Mouse (Mus musculus): ENCODE results near the gene Prkar2a. TPM values are rescaled to one million over a fixed set of nuclear protein-coding genes. Genes with fewer than 3 reads are reported as not detected.
"Not testable (repeated sequence)": the region's sequence is repeated elsewhere in the genome, so short reads cannot be mapped to it uniquely, and the experiment has no call there.

The Prkar2a gene
- 53.8 and 68.1 TPM in 2 replicates for polyA plus RNA-seq (2014; fragmentation: Nextera tagmentation; extraction: Ambion mirVana)

DNA sequence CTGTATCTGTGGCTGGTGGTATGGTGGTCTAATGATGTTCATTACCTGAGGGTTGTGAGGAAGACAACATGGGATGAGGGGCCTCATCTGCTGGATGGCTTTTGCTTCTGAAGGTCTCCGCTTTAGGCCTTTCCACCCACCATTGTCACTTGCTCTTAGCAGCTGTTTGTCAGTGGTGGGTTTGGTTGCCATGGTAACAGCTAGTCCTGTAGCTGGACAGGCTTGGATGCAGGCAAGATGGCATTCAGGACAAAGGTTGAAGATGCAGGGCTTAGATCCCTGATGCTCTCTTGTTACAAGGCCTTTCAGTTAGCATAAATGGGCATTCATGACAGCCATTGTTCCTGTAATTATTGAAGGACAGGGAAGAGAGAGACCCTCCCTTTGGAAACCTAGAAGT lies at the start of gene Prkar2a:
Gene Prkar2a (plus strand): TSS at position 209 of the 400 bp plus-strand sequence.
- no peak within 1 kb of the TSS for H3K9ac ChIP-seq (replicated peaks; ENCODE audit: low read length)
- H3K4me2 ChIP-seq (ENCODE audit: low read length): peak within 1 kb of the TSS; percentile 5; the same call in 1 of the 2 replicates
- H3K4me3 ChIP-seq (replicated peaks; ENCODE audit: low read depth, low read length): no peak within 1 kb of the TSS
- H3K9me3 ChIP-seq (ENCODE audit: control insufficient read depth, low read length): no peaks in the 10 kb centered on the region
- peaks cover 5% of the 10 kb centered on the region; the same call in 1 of the 2 replicates for H3K36me3 ChIP-seq (ENCODE audit: control insufficient read depth, insufficient read depth, low read length)
- WGBS: 17% methylated on average over 1 of the region's 1 CpGs
- H3K27ac ChIP-seq (replicated peaks; ENCODE audit: low read depth, low read length): peak within 1 kb of the TSS; percentile 65
- peaks cover 28% of the 10 kb centered on the region for H3K4me1 ChIP-seq (ENCODE audit: control insufficient read depth, insufficient read depth, low read length)
- ATAC-seq (ENCODE audit: low FRiP score, low TSS enrichment) (no peak), DNase-seq (peak; percentile 85)
- H3K27me3 ChIP-seq (ENCODE audit: control insufficient read depth, insufficient read depth, low read length): no peaks in the 10 kb centered on the region

DNA sequence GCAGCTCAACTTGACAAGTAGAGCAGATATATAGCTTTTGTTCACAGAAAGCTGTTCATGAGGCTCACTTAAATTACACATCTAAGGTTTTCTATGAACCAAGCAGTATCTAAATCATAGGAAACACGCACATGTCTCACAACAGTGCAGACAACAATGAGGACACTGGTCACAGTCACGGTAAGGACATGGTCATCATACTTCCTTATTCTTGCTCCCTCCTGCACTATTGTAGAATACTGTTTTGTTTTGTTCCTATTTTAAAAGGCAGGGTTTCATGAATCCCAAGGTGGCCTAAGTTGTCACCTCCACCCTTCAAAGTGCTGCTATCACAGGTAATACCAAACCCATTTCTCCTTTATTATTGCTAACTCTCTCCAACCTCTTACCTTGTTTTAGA lies 49.3 kb upstream of the Prkar2a start:
- no peak for ATAC-seq (ENCODE audit: low FRiP score, low TSS enrichment)
- H3K4me3 ChIP-seq (replicated peaks; ENCODE audit: low read depth, low read length): no peak overlapping the region
- no peak for DNase-seq
- H3K4me1 ChIP-seq (ENCODE audit: control insufficient read depth, insufficient read depth, low read length): no peaks in the 10 kb centered on the region
- WGBS: 95% methylated on average over 2 of the region's 2 CpGs
- H3K36me3 ChIP-seq (ENCODE audit: control insufficient read depth, insufficient read depth, low read length): peaks cover 31% of the 10 kb centered on the region
- no peaks in the 10 kb centered on the region for H3K27me3 ChIP-seq (ENCODE audit: control insufficient read depth, insufficient read depth, low read length)
- no peak overlapping the region for H3K9ac ChIP-seq (replicated peaks; ENCODE audit: low read length)
- no peak overlapping the region for H3K4me2 ChIP-seq (ENCODE audit: low read length)
- no peak overlapping the region for H3K27ac ChIP-seq (replicated peaks; ENCODE audit: low read depth, low read length)
- H3K9me3 ChIP-seq (ENCODE audit: control insufficient read depth, low read length): no peaks in the 10 kb centered on the region

DNA sequence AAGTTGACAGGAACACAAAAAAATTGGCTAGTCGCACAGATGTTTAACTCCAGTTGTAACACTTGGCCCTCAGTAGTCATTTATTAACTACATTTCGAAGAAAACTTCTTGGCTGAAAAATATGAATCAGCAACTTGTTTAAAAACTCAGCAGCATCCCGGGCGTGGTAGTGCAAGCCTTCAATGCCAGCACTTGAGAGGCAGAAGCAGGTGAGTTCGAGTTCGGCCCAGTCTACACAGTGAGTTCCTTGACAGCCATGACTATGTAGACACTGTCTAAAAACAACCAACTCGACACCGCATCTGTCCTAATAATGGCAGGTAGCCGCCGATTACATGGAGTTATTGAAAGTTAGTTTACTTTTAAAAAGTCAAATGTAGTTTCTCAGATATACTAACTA lies 40.9 kb upstream of the Prkar2a start:
- Histone ChIP-seq H3K4me1 (ENCODE audit: control insufficient read depth, insufficient read depth, low read length) (peaks cover 13% of the 10 kb centered on the region), H3K4me2 (ENCODE audit: low read length) (peak overlapping the region; percentile 92), H3K9ac (replicated peaks; ENCODE audit: low read length) (peak overlapping the region; percentile 86), H3K36me3 (ENCODE audit: control insufficient read depth, insufficient read depth, low read length) (peaks cover 4% of the 10 kb centered on the region; the same call in 1 of the 2 replicates), H3K9me3 (ENCODE audit: control insufficient read depth, low read length) (no peaks in the 10 kb centered on the region), H3K4me3 (replicated peaks; ENCODE audit: low read depth, low read length) (peak overlapping the region; percentile 99), H3K27me3 (ENCODE audit: control insufficient read depth, insufficient read depth, low read length) (no peaks in the 10 kb centered on the region), H3K27ac (replicated peaks; ENCODE audit: low read depth, low read length) (0 out of 2 replicates have a peak overlapping the region, but pooled peaks have one; percentile 87)
- ATAC-seq (ENCODE audit: low FRiP score, low TSS enrichment): no peak
- WGBS: 55% methylated on average over 10 of the region's 10 CpGs
- DNase-seq: no peak

DNA sequence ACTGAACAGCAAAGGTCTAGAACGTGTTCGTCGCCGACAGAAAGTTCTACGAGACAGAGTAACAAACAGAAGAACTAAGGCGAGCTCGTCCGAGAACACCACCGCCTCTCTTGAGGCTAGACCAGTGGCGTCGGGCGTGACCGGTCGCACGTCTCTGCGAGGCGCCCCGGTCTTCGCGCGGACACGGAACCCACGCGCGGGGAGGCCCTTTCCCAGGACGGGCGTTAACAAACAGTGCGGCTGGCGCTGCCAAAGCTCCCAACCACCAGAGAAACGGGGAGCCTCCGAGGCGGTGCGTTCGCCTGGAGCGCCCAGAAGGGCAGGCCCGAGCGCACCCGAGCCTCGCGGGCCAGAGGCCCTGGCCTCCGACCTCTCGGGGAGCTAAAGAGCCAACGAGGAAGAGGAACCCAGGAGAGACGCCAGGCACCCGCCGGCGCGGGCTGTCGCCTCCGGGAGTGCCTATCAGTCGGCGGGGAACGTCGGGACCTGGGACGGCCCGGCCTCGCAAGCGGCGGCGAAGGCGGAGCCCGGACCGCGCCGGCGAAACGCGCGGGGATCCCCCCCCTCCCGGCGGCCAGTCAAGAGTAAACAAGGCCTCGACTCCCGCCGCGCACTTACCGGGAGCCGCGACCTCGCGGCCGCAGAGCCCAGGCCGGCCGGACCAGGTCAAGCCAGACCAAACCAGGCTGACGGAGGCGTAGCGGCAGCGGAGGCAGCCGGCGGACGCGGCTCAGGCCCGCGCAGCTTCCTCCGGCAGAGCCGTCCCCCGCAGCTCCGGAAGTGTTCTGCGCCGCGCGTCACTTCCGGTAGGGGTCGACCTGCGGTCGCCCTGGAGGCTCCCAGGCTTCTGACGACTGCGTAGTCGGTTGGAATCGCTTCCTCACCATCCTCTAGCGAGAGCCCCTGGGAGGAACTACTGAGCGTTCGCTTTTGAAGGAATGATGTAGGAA lies 40.2 kb upstream of the Prkar2a start, which contains the start of gene Arih2:
Gene Arih2 (minus strand): TSS at position 776 of the 950 bp plus-strand sequence.
- Histone ChIP-seq H3K9ac (replicated peaks; ENCODE audit: low read length) (peak within 1 kb of the TSS; percentile 86), H3K27me3 (ENCODE audit: control insufficient read depth, insufficient read depth, low read length) (no peaks in the 10 kb centered on the region), H3K9me3 (ENCODE audit: control insufficient read depth, low read length) (no peaks in the 10 kb centered on the region), H3K4me1 (ENCODE audit: control insufficient read depth, insufficient read depth, low read length) (peaks cover 13% of the 10 kb centered on the region), H3K36me3 (ENCODE audit: control insufficient read depth, insufficient read depth, low read length) (no peaks in the 10 kb centered on the region), H3K27ac (replicated peaks; ENCODE audit: low read depth, low read length) (peak within 1 kb of the TSS; percentile 87), H3K4me2 (ENCODE audit: low read length) (peak within 1 kb of the TSS; percentile 92), H3K4me3 (replicated peaks; ENCODE audit: low read depth, low read length) (peak within 1 kb of the TSS; percentile 99)
- peak; percentile 98 for DNase-seq
- under 1% methylated on average over 110 of the region's 112 CpGs for WGBS
- ATAC-seq (ENCODE audit: low FRiP score, low TSS enrichment): peak; percentile 96

DNA sequence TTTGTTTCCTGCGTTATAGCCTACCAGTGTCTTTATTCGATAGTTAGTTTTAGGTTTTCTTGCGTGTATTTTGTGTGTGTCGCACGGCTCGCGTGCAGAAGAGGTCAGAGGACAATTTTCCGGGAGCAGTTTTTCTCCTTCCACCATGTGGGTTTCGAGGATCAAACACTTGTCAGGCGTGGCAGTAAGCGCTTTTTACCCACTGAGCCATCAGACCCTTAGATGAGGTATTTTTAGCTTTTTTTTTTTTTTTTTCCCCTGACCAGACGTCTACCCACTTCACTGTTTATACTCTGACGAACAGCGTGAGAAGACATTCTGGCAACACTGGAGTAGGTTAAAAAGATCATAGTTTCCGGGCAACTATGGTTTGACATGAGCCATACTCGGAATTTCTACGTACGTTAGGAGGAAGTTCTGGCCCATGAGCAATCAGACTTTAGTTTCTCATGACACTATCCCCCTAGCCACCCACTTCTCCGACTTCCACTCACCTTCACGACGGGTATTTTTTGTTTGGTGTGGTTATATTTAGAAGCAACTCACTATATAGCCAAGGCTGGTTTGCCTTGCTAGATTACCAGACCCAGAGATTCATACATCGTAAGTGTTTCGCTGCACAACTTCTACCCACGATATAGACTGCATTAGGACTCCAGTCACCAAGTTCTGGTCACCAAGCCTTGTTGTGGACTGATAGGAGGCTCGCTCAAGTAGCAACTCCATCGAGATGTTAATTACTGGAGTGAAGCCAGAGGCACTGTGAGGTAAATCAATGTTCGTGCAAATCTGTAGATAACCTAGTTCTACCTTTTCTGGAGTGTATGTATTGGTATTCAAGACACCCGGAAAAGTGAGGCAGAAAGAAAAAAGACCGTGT lies 39.3 kb upstream of the Prkar2a start:
- Histone ChIP-seq H3K4me2 (ENCODE audit: low read length) (peak overlapping the region; percentile 92), H3K9ac (replicated peaks; ENCODE audit: low read length) (peak overlapping the region; percentile 86), H3K9me3 (ENCODE audit: control insufficient read depth, low read length) (no peaks in the 10 kb centered on the region), H3K36me3 (ENCODE audit: control insufficient read depth, insufficient read depth, low read length) (no peaks in the 10 kb centered on the region), H3K4me3 (replicated peaks; ENCODE audit: low read depth, low read length) (peak overlapping the region; percentile 99), H3K27me3 (ENCODE audit: control insufficient read depth, insufficient read depth, low read length) (no peaks in the 10 kb centered on the region), H3K4me1 (ENCODE audit: control insufficient read depth, insufficient read depth, low read length) (peaks cover 13% of the 10 kb centered on the region), H3K27ac (replicated peaks; ENCODE audit: low read depth, low read length) (peak overlapping the region; percentile 87)
- peak; percentile 3 for DNase-seq
- peak; percentile 46; the same call in 1 of the 2 replicates for ATAC-seq (ENCODE audit: low FRiP score, low TSS enrichment)
- 33% methylated on average over 29 of the region's 29 CpGs for WGBS

DNA sequence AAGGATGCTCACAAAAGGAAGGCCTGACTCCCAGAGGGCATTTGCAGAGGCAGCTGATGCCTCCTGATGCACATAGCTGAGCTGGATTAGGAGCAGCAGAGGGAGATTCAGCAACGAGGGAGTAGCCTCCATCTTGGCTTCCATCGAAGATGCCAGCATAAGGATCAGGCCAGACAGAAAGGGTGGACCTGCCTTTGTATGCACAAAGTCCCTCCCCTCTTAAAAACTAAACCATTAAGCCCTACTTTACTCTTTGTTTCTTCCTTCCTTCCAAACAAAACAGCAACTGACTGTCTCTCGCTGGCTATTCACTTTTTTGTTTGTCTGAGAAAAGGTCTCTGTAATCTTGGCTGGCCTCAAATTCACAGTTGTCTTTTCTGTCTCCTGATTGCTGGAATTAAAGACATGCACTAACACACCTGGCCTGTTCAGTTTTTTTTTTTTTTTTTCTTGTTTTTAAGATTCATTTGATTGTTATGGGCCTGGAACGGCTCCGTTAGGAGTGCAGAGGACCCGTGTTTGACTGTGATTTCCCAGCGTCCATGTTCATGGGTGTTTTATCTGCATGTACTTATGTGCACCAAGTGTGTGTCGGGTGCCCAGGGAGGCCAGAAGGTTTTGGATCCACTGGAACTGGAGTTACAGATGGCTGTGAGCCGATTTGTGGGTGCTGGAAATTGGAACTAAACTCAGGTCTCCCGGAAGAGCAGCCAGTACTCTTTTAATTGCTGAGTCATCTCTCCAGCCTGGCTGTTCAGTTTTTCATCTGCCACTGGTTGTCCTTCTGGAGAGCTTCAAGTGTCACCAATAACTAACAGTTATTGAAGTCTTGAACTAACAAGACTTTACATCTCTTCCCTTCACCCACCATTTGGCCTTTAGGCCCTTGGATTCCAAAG lies 34.3 kb upstream of the Prkar2a start:
- no peak overlapping the region for H3K27ac ChIP-seq (replicated peaks; ENCODE audit: low read depth, low read length)
- no peaks in the 10 kb centered on the region for H3K9me3 ChIP-seq (ENCODE audit: control insufficient read depth, low read length)
- WGBS: 81% methylated on average over 10 of the region's 10 CpGs
- no peak for DNase-seq
- no peak overlapping the region for H3K4me3 ChIP-seq (replicated peaks; ENCODE audit: low read depth, low read length)
- peaks cover 3% of the 10 kb centered on the region; the same call in 1 of the 2 replicates for H3K4me1 ChIP-seq (ENCODE audit: control insufficient read depth, insufficient read depth, low read length)
- no peaks in the 10 kb centered on the region for H3K36me3 ChIP-seq (ENCODE audit: control insufficient read depth, insufficient read depth, low read length)
- no peak overlapping the region for H3K4me2 ChIP-seq (ENCODE audit: low read length)
- no peak overlapping the region for H3K9ac ChIP-seq (replicated peaks; ENCODE audit: low read length)
- no peak for ATAC-seq (ENCODE audit: low FRiP score, low TSS enrichment)
- H3K27me3 ChIP-seq (ENCODE audit: control insufficient read depth, insufficient read depth, low read length): no peaks in the 10 kb centered on the region

DNA sequence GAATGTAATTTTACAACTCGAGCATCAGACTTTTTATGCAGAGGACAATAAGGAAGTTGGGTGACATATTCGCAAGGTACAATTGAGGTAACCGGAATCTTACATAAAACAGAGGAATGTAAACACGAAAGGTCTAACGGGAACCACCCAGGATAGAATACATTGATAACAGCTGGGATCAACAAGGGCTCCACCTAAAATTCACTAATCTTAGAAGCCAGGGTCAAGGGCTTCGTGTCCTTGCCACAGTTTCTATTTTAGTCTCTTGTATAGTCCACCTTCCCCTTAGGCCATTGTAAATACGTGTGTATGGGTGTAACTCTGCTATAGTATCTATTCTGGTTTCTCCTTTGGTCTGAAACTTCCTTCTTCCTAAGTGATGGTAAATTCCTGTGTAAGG lies 33.2 kb upstream of the Prkar2a start:
- not testable (repeated sequence) for H3K27ac ChIP-seq (replicated peaks; ENCODE audit: low read depth, low read length); H3K9me3 ChIP-seq (ENCODE audit: control insufficient read depth, low read length); H3K36me3 ChIP-seq (ENCODE audit: control insufficient read depth, insufficient read depth, low read length); DNase-seq; H3K9ac ChIP-seq (replicated peaks; ENCODE audit: low read length); H3K4me3 ChIP-seq (replicated peaks; ENCODE audit: low read depth, low read length); H3K27me3 ChIP-seq (ENCODE audit: control insufficient read depth, insufficient read depth, low read length); H3K4me1 ChIP-seq (ENCODE audit: control insufficient read depth, insufficient read depth, low read length); H3K4me2 ChIP-seq (ENCODE audit: low read length); ATAC-seq (ENCODE audit: low FRiP score, low TSS enrichment)
- WGBS: 86% methylated on average over 7 of the region's 7 CpGs

All from midbrain, embryonic 14.5 days (tissue).